Mouse (Mus musculus) c-Kit-positive CD71-positive TER-119-negative erythroid progenitor cells, embryonic 14.5 days (primary cell): ENCODE data around the gene Vmp1.

Experiments
- DNase-seq: peaks from one replicate; pipeline ENCODE4 v3.0.0-alpha.2; 2013; ENCODE audit warnings: low read depth

Vmp1 gene

GRCm38 (mm10) chr11:86599378-86600208, 84.0 kb downstream of the Vmp1 start:
- no peak for DNase-seq

- no peak for DNase-seq
These were observed 85.1 kb downstream of the Vmp1 start for GRCm38 (mm10) chr11:86598572-86598971.

- no peak for DNase-seq
These were observed 85.5 kb downstream of the Vmp1 start for GRCm38 (mm10) chr11:86598154-86598553.

GRCm38 (mm10) chr11:86596976-86597375, 86.7 kb downstream of the Vmp1 start:
- no peak for DNase-seq

GRCm38 (mm10) chr11:86596187-86596960, 87.3 kb downstream of the Vmp1 start:
- DNase-seq = no peak

- DNase-seq = no peak
These were observed 88.3 kb downstream of the Vmp1 start for GRCm38 (mm10) chr11:86595366-86595765.

GRCm38 (mm10) chr11:86594188-86594876, 89.3 kb downstream of the Vmp1 start:
- no peak for DNase-seq

GRCm38 (mm10) chr11:86593443-86593842, 90.2 kb downstream of the Vmp1 start:
- DNase-seq = no peak

GRCm38 (mm10) chr11:86592993-86593392, 90.6 kb downstream of the Vmp1 start:
- no peak for DNase-seq

GRCm38 (mm10) chr11:86591931-86592616, 91.6 kb downstream of the Vmp1 start:
- no peak for DNase-seq

- no peak for DNase-seq
These were observed 92.3 kb downstream of the Vmp1 start for GRCm38 (mm10) chr11:86591301-86591845.

GRCm38 (mm10) chr11:86590579-86590978, 93.1 kb downstream of the Vmp1 start:
- no peak for DNase-seq

- no peak for DNase-seq
These were observed 93.6 kb downstream of the Vmp1 start for GRCm38 (mm10) chr11:86590066-86590465.

GRCm38 (mm10) chr11:86588583-86589298, 94.9 kb downstream of the Vmp1 start:
- no peak for DNase-seq

GRCm38 (mm10) chr11:86587830-86588229, 95.8 kb downstream of the Vmp1 start:
- no peak for DNase-seq

- DNase-seq = peak; percentile 90
These were observed 96.5 kb downstream of the Vmp1 start for GRCm38 (mm10) chr11:86586868-86587792.

GRCm38 (mm10) chr11:86586177-86586867, 97.3 kb downstream of the Vmp1 start:
- DNase-seq = no peak

- DNase-seq = no peak
These were observed 98.0 kb downstream of the Vmp1 start for GRCm38 (mm10) chr11:86585598-86585984.

- no peak for DNase-seq
These were observed 98.6 kb downstream of the Vmp1 start for GRCm38 (mm10) chr11:86584898-86585597.
